Mouse (Mus musculus) heart, adult 18-20 months (tissue): ENCODE results near the gene Sh3gl2. TPM values are rescaled to one million over a fixed set of nuclear protein-coding genes. Genes with fewer than 3 reads are reported as not detected.

Experiments
- DNase-seq, 2 experiments: peaks; one replicate each; pipeline ENCODE4 v3.0.0; 2021 to 2022; ENCODE audit warnings: mixed read lengths in 1 of 2
- long read RNA-seq, 2 experiments: library from polyadenylated mRNA; stranded (forward); transcript quantifications; one replicate each; pipeline ENCODE4 v2.0.0; 2021
- total RNA-seq, 2 experiments: library from RNA; stranded (reverse); gene quantifications; 2 replicates each; pipeline ENCODE4 v1.2.3; 2021

The Sh3gl2 gene
- 1 to 10 TPM; 6.2 to 8.5 TPM for total RNA-seq
- long read RNA-seq, experiment 1, partial matches to known transcripts, result 0 of 6 reads
- long read RNA-seq, experiment 1, other reads (novel, unspliced or antisense), result 6 of 6 reads
- long read RNA-seq, experiment 2, partial matches to known transcripts, result 0 of 6 reads
- long read RNA-seq, experiment 2, other reads (novel, unspliced or antisense), result 4 of 6 reads

DNA sequence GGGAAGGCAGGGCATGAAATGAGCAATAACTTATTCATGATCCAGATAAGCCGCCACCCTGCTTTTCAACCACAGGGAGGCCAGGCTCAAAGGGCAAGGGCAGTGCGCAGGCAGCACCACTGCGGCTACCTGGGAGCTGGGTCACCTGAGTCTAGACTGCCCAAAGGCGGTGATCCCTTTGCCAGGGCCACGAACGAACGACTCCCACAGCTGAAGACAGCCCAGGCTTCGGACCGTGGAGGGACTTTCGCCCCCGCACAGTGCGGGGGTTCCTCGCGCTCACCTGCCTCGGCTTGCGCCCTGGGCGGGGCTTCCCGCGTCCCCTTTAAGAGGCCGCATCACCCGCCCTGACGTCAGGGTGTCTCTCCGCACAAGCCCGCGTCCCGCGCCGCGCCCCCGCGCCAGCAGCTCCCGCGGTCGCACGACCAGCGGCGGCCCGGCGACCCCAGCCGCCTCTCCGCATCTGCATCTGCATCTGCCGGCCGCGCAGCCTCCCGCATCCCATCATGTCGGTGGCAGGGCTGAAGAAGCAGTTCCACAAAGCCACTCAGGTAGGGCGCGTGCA lies at the start of gene Sh3gl2:
Gene Sh3gl2, plus strand, starts transcription at position 56 of the 565 bp plus-strand sequence.
- peak; percentile 17 to 18 for DNase-seq

- DNase-seq, result no peak
Measured at GRCm38 (mm10) chr4:85161156-85161555, 43.8 kb upstream of the Sh3gl2 start.

- DNase-seq, result peak in 1 of 2 experiments; percentile 20
Measured at GRCm38 (mm10) chr4:85162468-85163312, 42.2 kb upstream of the Sh3gl2 start.

DNA sequence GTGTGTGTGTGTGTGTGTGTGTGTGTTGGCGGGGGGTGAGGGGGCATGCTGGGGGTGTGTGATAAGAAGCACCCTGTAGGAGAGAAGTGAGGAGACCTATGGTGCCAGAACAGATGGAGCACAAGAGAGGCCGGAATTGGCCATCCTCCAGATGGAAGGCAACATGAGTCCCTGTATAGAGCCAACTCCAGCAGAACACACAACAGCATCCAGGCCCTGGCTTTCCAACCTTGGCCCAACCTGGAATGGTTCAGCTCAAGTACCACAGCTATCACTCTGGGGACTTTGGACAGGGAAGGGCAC lies 41.7 kb upstream of the Sh3gl2 start:
- DNase-seq, result no peak

- DNase-seq, result no peak
Measured at GRCm38 (mm10) chr4:85168001-85168400, 36.9 kb upstream of the Sh3gl2 start.

DNA sequence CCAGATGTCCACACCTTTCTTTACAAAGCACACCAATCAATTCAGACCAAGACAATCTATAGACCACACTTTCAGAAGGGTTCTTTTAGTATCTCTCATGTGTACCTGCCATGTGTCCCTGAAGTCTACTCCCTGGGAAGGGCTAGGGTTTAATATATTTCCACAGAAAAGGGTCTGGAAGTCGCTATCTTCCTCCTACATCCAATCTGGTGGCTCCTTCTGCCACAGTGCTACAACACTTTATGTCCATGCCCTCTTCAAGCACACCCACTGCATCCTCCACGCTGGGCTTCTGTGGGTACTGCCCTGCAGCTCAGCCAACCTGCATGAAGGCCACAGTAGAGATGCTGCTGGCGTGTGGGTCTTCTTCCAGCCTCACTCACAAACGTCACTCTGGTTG lies 29.5 kb upstream of the Sh3gl2 start:
- DNase-seq, result no peak

DNA sequence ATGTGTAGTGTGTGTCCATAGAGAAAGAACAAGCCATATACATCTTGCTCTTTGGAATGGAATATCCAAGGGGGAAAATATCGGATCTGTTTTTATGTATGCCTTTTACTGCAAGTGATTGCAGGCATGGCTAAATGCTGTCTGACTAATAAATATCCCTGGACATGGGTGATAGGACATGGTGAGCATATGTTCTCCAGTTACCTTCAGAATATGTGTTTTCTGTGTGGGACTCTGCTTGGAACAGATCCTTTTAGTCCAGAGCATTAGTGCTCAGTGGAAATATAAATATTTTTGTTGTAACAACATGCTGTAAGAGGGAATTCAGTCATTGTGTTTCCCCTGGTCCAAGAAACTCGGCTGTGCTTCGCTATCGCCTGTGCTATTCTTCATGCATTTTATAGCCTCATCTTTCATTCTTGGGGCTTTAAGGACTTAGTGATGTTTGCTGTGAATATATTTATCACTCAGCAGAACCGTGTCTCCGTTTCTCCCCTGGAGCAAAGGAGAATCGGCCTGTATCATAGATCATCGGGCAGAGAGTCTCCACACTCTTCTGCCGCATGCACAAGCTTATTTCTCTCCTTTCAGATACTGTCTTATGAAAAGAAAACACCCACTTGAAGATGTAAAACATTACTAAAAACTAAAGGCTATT lies 26.4 kb upstream of the Sh3gl2 start:
- DNase-seq, result no peak

GRCm38 (mm10) chr4:85186011-85186410 lies 18.9 kb upstream of the Sh3gl2 start:
- DNase-seq, result no peak

DNA sequence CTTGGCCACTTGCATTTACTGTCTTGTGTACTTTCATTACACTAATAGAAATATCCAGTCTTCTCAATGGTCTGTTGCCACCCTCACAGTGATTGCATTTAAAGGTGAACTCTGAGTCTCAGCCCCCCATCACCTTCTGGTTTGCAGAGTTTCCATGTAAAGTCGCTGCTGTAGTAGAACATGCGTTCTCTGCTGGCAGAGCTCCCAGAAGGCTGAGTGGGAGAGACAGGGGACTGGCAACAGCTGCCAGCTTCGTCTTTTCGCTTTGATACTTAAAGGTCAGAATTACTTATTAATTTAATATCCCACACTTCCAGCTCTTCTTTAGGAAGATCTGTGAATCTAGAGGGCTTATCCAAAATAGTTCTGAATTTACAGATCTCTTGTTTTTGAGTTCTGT lies 8.7 kb upstream of the Sh3gl2 start:
- DNase-seq, result peak; percentile 48 to 61

GRCm38 (mm10) chr4:85198431-85198830 lies 6.5 kb upstream of the Sh3gl2 start:
- DNase-seq, result peak in 1 of 2 experiments; percentile 1

- no peak for DNase-seq
Measured at GRCm38 (mm10) chr4:85202582-85202981, 2.3 kb upstream of the Sh3gl2 start.

DNA sequence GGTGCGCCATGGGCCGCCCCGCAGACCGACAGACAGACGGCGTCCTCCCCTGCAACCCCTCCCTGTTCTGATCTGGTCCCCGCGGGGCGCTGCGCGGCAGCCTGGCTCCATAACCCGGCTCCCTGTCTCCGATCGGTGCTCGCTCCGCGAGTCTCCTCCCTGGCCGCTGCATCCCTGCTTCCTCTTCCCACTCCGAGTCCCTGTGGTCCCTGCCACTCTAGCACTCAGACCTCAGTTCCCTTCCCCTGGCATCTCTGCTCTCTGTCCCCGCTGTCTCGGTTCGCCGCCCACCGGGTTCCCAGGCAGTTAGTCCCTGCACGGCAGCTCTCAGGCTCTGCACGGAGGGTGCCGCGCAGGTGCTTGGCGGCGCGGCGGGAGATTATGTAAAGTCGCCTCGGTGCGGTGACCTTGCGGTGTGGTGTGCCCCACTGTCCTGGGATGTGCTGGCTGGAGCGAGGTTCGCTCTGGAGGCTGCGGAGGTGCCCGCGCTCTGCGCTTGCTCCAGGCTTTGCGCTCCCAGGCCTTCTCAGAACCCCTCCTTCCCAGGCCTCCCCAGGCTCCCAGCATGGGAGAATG lies 798 bp downstream of the Sh3gl2 start:
- peak; percentile 2 to 12 for DNase-seq

- no peak for DNase-seq
Measured at GRCm38 (mm10) chr4:85206675-85207400, 1.9 kb downstream of the Sh3gl2 start.

GRCm38 (mm10) chr4:85207515-85207914 lies 2.6 kb downstream of the Sh3gl2 start:
- DNase-seq, result no peak

DNA sequence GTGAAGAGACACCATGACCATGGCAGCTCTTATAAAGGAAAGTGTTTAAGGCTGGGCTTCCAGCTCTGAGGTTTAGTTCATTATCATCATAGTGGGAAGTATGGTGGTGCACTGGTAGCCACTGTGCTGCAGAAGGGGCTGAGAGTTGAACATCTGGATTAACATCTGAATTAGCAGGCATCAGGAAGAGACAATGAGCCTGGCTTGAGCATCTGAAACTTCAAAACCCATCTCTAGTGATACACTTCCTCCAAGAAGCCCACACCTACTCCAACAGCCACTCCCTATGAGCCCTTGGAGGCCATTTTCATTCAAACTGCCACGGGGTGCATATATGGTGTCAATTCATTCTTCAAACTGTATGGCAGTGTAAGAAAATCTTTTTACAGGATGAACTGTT lies 3.6 kb downstream of the Sh3gl2 start:
- no peak for DNase-seq

GRCm38 (mm10) chr4:85210953-85211352 lies 6.0 kb downstream of the Sh3gl2 start:
- DNase-seq, result no peak

DNA sequence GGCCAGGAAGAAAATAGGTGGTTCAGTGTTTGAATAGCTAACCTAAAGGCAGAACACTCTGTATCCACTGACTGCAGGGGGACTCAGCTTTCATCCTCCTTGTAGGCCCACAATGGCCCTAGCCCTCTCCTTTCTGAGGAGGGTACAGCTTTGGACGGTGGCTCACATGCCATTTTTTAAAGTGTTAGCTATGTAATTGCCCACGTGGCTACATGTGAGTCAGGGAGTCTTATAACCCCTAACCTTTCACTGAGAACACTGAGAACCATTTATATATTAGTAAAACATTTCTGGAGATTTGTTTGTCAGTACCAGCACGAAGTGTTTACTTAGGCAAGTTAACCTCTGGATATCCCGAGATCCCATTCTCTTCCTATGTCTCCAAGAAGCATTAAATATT lies 12.1 kb downstream of the Sh3gl2 start:
- DNase-seq, result no peak

- no peak for DNase-seq
Measured at GRCm38 (mm10) chr4:85222716-85223115, 17.8 kb downstream of the Sh3gl2 start.

DNA sequence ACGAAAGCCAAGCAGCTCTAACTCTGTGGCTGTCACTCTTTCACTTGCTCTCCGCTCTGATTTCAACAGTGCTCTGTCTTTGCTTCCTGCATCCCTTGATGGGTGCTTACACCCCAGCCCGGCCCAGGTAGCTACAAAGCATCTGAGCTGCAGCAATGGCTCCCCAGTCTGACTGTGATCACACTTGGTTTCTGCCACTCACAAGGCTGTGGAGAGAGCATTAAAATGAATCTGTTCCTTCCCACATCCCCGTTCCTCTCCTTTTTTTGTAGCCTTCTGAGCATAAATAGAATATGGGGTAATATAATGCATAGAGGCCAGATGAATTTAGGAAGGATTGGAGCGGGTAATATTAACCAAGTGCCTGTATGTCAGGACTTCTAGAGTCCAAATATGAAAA lies 21.8 kb downstream of the Sh3gl2 start:
- DNase-seq, result no peak

DNA sequence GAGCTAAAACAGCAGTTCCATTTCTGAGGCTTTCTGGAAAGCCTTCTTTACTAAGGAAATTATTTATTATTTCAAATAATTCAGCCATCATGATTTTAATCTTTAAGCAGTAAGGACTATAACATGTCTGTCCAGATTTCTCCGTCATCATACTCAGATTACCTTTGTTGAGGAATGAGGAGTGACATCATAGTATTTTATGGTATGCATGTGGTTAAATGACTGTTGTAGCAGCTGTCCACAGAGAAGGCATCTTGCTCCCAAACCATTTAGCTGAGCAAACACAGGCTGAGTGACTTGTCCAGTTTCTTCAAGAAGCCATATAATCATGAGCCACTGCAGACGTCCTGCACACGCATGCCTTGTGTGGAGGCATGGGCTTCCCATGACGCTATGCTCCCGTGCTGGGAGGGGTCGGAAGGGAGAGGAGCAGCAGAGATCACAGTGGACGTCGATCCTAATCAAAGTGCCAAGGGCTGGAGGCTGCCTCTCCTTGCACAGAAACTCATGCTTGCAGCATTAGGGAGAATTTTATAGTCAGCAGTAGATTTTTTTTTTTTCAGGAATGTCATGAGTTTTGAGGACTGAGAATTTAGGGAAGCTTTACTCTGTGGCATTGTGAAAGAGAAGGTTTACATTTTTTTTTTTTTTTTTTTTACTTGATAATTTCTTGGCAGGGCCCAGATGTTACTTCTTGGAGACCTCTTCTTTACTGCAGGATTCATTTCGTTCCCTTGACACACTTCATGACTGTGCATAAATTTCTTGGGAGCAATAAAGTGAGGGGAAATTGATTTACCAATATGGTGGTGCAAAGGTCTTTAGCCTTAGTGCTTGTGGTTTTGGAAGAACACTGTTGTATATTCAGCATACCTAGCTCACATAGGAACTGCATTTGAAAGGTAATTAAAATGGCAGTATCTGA lies 23.0 kb downstream of the Sh3gl2 start:
- DNase-seq, result no peak

GRCm38 (mm10) chr4:85228589-85228948 lies 23.6 kb downstream of the Sh3gl2 start:
- no peak for DNase-seq
